Mouse (Mus musculus) lung, adult 2 months (tissue): ENCODE results near the gene Cnga1.

Experiments used
- CTCF ChIP-seq: fragments of 200-500 bp; IDR thresholded peaks from 2 replicates; pipeline ENCODE4 v1.5.1; 2011; ENCODE audit warnings: mild to moderate bottlenecking, low read length, control low read depth; ENCODE audit not compliant: insufficient read depth
- POLR2A ChIP-seq: fragments of 200-500 bp; IDR thresholded peaks from 2 replicates; pipeline ENCODE4 v1.6.1; 2011; ENCODE audit warnings: low read depth, mild to moderate bottlenecking, control low read depth, low read length, borderline replicate concordance; ENCODE audit errors: extremely low read depth

DNA sequence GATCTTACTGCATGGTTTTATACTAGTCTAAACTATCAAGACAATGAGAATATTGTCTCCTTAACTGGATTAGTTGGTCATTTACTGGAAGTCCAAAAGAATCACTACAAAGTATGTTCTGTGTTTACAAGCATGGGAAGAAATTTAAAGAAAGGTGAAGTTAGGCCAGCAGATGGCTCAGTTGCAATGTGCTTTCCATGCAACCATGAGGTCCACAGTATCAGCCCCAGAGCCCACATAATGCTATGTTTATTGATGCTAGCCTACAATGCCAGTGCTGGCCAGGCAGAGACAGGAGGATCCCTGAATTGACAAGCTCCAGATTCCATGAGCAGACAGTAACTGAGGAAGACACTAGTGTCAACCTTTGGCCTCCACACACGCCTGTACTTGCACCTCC is 23.1 kb downstream of the Cnga1 start:
- TF ChIP-seq POLR2A, result no peak
- TF ChIP-seq CTCF, result no peak
